Mouse (Mus musculus) natural killer cell, adult 2 months (primary cell): ENCODE results near the gene B230307C23Rik.
"Not testable (repeated sequence)": the region's sequence is repeated elsewhere in the genome, so short reads cannot be mapped to it uniquely, and the experiment has no call there.

Experiments used
- DNase-seq, 2 experiments: peaks; one replicate each; pipeline ENCODE4 v3.0.0; 2022; ENCODE audit warnings: low spot score in 2 of 2

B230307C23Rik gene

DNA sequence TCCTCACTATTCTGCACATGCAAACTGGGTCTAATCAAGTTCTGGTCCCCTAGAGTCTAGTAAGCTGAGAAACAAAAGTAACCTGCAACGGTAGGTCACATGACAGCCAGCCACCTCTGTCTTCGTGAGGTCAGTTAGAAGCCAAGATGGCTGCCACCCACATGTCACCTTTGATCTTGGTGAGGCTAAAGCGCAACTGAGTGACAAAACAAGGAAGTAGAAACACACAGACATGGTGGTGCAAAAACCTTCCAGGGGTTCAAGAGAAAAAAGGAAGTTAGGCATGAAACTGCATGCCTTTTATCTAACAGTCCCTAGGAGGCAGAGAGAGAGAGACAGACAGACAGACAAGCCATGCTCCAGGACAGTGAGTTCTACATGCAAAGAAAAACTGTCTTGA lies 25.0 kb downstream of the B230307C23Rik start:
- no peak for DNase-seq

DNA sequence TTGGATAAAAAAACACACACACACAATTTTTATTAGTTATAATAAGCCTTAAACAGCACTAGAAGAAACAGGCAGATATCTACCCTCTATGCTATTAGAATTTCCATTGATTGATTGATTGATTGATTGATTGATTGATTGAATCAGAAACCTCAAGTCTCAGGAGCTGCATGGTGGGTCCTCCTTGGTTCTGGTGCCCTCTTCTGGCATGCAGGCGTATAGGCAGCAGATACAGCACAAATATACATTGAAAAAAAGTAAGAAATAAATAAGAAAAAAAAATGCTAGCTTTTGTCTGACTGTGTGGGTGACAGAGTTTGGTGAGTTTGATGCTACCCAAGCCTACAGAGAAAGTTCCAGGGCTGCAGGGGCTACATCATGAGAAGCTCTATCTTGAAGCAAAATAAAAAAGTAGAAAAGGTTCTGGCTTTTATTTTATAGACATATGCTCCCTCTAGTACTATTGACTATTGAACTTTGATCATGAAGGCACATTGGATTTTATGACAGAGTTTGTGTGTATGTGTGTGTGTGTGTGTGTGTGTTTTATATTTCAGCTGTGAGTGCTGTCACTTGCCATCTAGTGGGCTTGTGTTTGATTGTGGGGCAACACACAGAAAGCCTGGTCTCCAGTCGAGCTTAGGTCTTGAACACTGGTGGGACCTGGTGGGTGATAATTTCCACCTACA lies 25.7 kb downstream of the B230307C23Rik start:
- no peak for DNase-seq

DNA sequence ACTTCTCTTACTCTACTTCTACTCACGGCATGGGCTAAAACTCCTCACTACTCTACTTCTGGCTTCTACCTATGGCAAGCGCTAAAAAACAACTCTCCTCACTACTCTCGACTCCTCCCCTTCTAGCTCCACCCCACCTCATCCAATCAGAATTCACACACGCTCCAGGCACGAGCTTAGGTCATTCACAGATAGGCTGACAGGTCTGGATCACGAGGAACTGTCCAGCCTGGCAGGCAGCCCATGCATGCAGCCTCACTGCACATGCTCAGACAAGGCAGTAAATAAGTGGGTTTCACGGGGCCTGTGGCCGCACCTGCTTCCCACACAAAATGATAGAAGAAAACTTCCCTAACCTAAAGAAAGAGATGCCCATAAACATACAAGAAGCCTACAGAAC lies 29.1 kb downstream of the B230307C23Rik start:
- not testable (repeated sequence) for DNase-seq

DNA sequence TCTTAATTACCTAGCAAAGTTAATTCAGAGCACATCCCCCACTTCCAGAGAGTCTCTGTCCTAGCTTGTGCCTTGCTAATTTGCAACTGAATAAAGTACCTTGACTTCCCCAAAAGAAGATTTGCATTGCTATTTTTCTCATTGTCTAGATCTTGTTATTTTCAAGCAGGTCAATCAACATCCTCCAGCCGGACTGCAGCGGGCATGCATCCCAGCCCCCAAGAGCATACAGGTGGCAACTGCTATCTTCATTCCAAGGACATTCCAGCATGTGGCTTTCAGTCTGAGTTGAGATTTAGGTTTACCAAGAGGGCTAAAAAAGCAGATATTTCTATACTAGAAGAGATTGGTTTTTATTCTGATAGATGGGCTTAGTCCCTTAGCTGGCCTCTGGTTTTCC lies 37.9 kb downstream of the B230307C23Rik start:
- DNase-seq: not testable (repeated sequence)

DNA sequence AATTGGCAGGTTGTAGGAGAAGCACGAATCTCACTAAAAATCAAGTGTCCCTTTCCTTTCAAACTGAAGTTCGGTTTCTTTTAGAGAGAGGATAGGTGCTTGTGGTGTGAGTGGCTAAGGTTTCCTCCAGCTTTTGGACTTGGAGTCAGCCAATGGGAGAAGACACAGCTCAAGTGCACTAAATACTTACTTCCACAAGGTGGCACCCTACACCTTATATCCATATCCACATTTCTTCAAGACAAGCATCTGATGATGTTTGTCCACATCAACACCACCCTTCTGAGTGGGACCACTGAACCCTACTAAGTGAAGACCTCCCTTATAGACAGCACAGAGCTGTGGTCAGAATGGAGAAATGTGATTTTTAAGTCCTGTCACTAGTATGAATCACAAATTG lies 44.6 kb downstream of the B230307C23Rik start:
- DNase-seq: peak; percentile 21 to 30

DNA sequence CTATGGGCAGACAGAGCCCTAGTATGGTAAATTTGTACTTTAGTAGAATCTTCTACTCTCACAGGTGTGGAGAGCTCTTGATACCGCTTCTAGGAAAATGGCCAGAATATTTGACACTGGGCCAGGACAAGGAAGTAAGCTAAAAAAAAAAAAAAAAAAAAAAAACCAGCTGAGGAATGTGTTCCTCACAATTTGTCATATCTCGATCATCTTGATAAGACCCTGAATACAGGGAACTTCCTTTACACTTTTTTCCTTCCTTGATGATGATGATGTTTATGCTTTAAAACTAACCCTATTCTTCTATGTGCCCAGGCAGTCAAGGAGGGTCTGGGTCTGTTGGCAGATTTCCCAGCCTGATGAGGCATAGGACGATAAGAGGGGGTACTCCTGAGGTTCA lies 82.3 kb downstream of the B230307C23Rik start:
- DNase-seq: not testable (repeated sequence)

GRCm38 (mm10) chr16:98081140-98081539 lies 84.0 kb downstream of the B230307C23Rik start:
- not testable (repeated sequence) for DNase-seq
